Mouse (Mus musculus): Measurements from ENCODE around the gene Rab3a.
A peak's percentile ranks its signal among the peaks of the same experiment; 100 is the strongest.

Rab3a gene

GRCm38 (mm10) chr8:70754043-70754870, at the start of gene Rab3a:
TSS of gene Rab3a (plus strand) at chr8:70754679.
- DNase-seq, result peak; percentile 97

- no peak for DNase-seq
Observed at GRCm38 (mm10) chr8:70708281-70708680, 46.2 kb upstream of the Rab3a start.

GRCm38 (mm10) chr8:70709794-70710193, 44.7 kb upstream of the Rab3a start:
- no peak for DNase-seq

- no peak for DNase-seq
Observed at GRCm38 (mm10) chr8:70710296-70710695, 44.2 kb upstream of the Rab3a start.

- DNase-seq, result no peak
Observed at GRCm38 (mm10) chr8:70711041-70711440, 43.4 kb upstream of the Rab3a start.

GRCm38 (mm10) chr8:70713991-70714390, 40.5 kb upstream of the Rab3a start:
- DNase-seq, result no peak

- no peak for DNase-seq
Observed at GRCm38 (mm10) chr8:70715086-70715485, 39.4 kb upstream of the Rab3a start.

- DNase-seq, result no peak
Observed at GRCm38 (mm10) chr8:70716521-70717400, 37.7 kb upstream of the Rab3a start.

GRCm38 (mm10) chr8:70718297-70718696, 36.2 kb upstream of the Rab3a start, which contains the start of gene Gm3336:
TSS of gene Gm3336 (plus strand) at chr8:70718543.
- DNase-seq, result peak; percentile 66

GRCm38 (mm10) chr8:70719796-70720270, 34.6 kb upstream of the Rab3a start:
- DNase-seq, result no peak

GRCm38 (mm10) chr8:70720739-70721138, 33.7 kb upstream of the Rab3a start:
- DNase-seq, result peak; percentile 62

- no peak for DNase-seq
Observed at GRCm38 (mm10) chr8:70721601-70722000, 32.9 kb upstream of the Rab3a start.

- DNase-seq, result no peak
Observed at GRCm38 (mm10) chr8:70723486-70724210, 30.8 kb upstream of the Rab3a start, which contains the start of gene Pde4c. TSS of gene Pde4c (plus strand) at chr8:70723720.

GRCm38 (mm10) chr8:70724216-70724615, 30.3 kb upstream of the Rab3a start:
- DNase-seq, result no peak

- DNase-seq, result no peak
Observed at GRCm38 (mm10) chr8:70725792-70726447, 28.6 kb upstream of the Rab3a start.

- DNase-seq, result no peak
Observed at GRCm38 (mm10) chr8:70726721-70727120, 27.8 kb upstream of the Rab3a start.

- no peak for DNase-seq
Observed at GRCm38 (mm10) chr8:70729808-70730475, 24.5 kb upstream of the Rab3a start.

GRCm38 (mm10) chr8:70730956-70731355, 23.5 kb upstream of the Rab3a start:
- no peak for DNase-seq

- no peak for DNase-seq
Observed at GRCm38 (mm10) chr8:70737705-70738104, 16.8 kb upstream of the Rab3a start.

GRCm38 (mm10) chr8:70738211-70738610, 16.3 kb upstream of the Rab3a start:
- DNase-seq, result no peak

GRCm38 (mm10) chr8:70741661-70742060, 12.8 kb upstream of the Rab3a start:
- DNase-seq, result no peak

- no peak for DNase-seq
Observed at GRCm38 (mm10) chr8:70742176-70742575, 12.3 kb upstream of the Rab3a start.

Measured in right cerebral cortex, postnatal 25 days (tissue).